Mouse (Mus musculus) stomach, postnatal 0 days (tissue): ENCODE data around the gene Usp18. TPM values are rescaled to one million over a fixed set of nuclear protein-coding genes. Genes with fewer than 3 reads are reported as not detected.

Source experiments
- ATAC-seq: fragments of 200-750 bp; cut with Nextera tagmentation; 2 replicates; pipeline ENCODE4 v1.8.0; 2017; ENCODE audit not compliant: low FRiP score, low TSS enrichment
- DNase-seq: peaks from one replicate; pipeline ENCODE4 v3.0.0-alpha.2; 2016; ENCODE audit warnings: low spot score
- H3K27ac ChIP-seq: fragments of 300-500 bp; sonication (generic); replicated peaks from 2 replicates; pipeline ENCODE4 v1.5.1; 2014; ENCODE audit warnings: mild to moderate bottlenecking, control low read depth
- H3K27me3 ChIP-seq: fragments of 300-500 bp; sonication (generic); 2 replicates; pipeline ENCODE4 v1.6.1; 2014; ENCODE audit warnings: low read length; ENCODE audit not compliant: control insufficient read depth, insufficient read depth
- H3K36me3 ChIP-seq: fragments of 300-500 bp; sonication (generic); 2 replicates; pipeline ENCODE4 v1.6.1; 2014; ENCODE audit warnings: low read length, mixed read lengths; ENCODE audit not compliant: control insufficient read depth, insufficient read depth
- H3K4me1 ChIP-seq: fragments of 300-500 bp; sonication (generic); replicated peaks from 2 replicates; pipeline ENCODE4 v1.6.1; 2014; ENCODE audit warnings: antibody characterized with exemption; ENCODE audit not compliant: control insufficient read depth, insufficient read depth
- H3K4me2 ChIP-seq: fragments of 300-500 bp; sonication (generic); replicated peaks from 2 replicates; pipeline ENCODE4 v1.6.1; 2014; ENCODE audit warnings: low read depth, mild to moderate bottlenecking, control low read depth, moderate library complexity
- H3K4me3 ChIP-seq: fragments of 300-500 bp; sonication (generic); 2 replicates; pipeline ENCODE4 v1.5.1; 2014; ENCODE audit warnings: low read depth, low read length, control low read depth
- H3K9ac ChIP-seq: fragments of 300-500 bp; sonication (generic); 2 replicates; pipeline ENCODE4 v1.6.1; 2014; ENCODE audit warnings: mild to moderate bottlenecking, low read length, control low read depth, mixed read lengths
- H3K9me3 ChIP-seq: fragments of 300-500 bp; sonication (generic); 2 replicates; pipeline ENCODE4 v1.6.1; 2016; ENCODE audit warnings: low read length; ENCODE audit not compliant: control insufficient read depth
- CTCF ChIP-seq: IDR thresholded peaks from 2 replicates; pipeline ENCODE4 v1.5.1; 2016; ENCODE audit warnings: antibody characterized with exemption, low read depth, mild to moderate bottlenecking, moderate library complexity
- EP300 ChIP-seq: optimal IDR thresholded peaks from 2 replicates; pipeline ENCODE3; 2016; ENCODE audit warnings: antibody characterized with exemption
- WGBS: fragments of 180-500 bp; shearing (Covaris S2); extraction: QIAGEN DNeasy Blood & Tissue Kit; methylation state at CpG from one replicate; pipeline ENCODE4 v1.1.7; 2014; 5-methylcytosine and 5-hydroxymethylcytosine counted together
- polyA plus RNA-seq: library from polyadenylated mRNA; unstranded; fragments of >200 nt; fragmentation: Nextera tagmentation; extraction: Ambion mirVana; gene quantifications from 2 replicates; pipeline ENCODE4 v1.2.1, GENCODE M21; 2015

Gene Usp18
- polyA plus RNA-seq, 1 experiment from 2014 or later, result 5.1 TPM

DNA sequence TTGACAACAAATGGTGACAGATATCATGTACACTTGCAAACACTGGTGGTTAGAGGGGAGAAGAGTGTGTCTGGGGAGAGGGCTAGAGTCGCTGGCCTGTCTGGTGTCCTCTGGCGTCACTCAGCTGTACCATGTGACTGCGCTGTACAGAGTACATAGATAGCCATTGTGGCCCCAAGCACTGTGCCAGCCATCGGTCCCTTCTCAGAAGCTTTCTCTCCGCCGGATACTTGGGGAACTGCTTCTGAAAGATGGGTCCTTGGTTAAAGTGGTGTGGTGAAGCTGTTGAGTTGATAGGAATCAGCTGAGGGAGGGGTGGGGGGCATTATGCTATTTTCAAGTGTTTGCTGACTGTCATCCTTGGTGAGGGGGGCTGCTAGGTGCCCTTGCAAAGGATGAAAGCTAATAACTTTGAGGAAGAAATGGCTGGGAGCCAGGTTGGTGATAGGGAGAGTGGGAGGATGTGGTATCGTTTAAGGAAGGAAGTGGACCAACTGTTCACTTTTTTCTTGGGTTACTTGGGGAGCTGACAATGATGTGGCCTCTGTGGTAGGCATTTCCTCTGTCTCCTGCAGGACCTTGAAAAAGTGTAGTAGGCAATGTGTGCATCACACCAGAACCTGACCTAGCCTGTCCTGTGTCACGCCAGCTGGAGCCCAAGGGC lies 30.9 kb upstream of the Usp18 start:
- TF ChIP-seq CTCF, result no peak
- TF ChIP-seq EP300, result no peak
- 83% methylated on average over 8 of the region's 8 CpGs for WGBS

GRCm38 (mm10) chr6:121215336-121215735 lies 30.4 kb upstream of the Usp18 start:
- Histone ChIP-seq H3K4me1 (no peaks in the 10 kb centered on the region), H3K9me3 (no peaks in the 10 kb centered on the region), H3K27me3 (0 out of 2 replicates have a peak, but pooled peaks cover 3% of the 10 kb centered on the region), H3K4me3 (no peak overlapping the region), H3K9ac (no peak overlapping the region), H3K36me3 (no peaks in the 10 kb centered on the region), H3K4me2 (no peak overlapping the region), H3K27ac (no peak overlapping the region)
- TF ChIP-seq CTCF, result no peak
- no peak for TF ChIP-seq EP300
- no peak for DNase-seq
- WGBS, result 57% methylated on average over 5 of the region's 5 CpGs
- ATAC-seq, result no peak

More for the DNA sequence above, 30.9 kb upstream of the Usp18 start:
- no peak for DNase-seq
- Histone ChIP-seq H3K4me1 (no peaks in the 10 kb centered on the region), H3K4me2 (no peak overlapping the region), H3K9me3 (no peaks in the 10 kb centered on the region), H3K4me3 (no peak overlapping the region), H3K36me3 (no peaks in the 10 kb centered on the region), H3K27ac (no peak overlapping the region), H3K27me3 (0 out of 2 replicates have a peak, but pooled peaks cover 3% of the 10 kb centered on the region), H3K9ac (no peak overlapping the region)
- no peak for ATAC-seq

DNA sequence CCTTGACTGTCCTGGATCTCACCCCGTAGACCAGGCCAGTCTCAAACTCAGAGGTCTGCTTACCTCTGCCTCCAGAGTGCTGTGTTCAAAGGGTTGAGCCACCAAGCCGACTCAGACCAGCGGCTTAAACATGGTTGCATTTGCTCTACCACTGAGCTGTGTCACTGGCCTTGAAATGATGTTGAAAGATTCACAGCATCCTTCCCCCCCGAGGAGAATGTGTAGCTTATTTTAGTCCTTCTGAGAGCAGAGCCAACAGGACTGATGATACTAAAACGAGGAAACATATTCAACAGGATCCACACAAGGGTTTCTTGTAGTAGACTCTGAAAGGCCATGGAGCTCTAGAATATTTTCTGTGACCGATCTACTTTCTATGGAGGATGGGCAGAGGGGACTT lies 29.8 kb upstream of the Usp18 start:
- H3K27ac ChIP-seq, result no peak overlapping the region
- no peaks in the 10 kb centered on the region for H3K4me1 ChIP-seq
- H3K9me3 ChIP-seq, result no peaks in the 10 kb centered on the region
- no peaks in the 10 kb centered on the region for H3K36me3 ChIP-seq
- ATAC-seq, result no peak
- TF ChIP-seq EP300 (no peak), CTCF (no peak)
- 0 out of 2 replicates have a peak, but pooled peaks cover 3% of the 10 kb centered on the region for H3K27me3 ChIP-seq
- no peak overlapping the region for H3K4me3 ChIP-seq
- H3K9ac ChIP-seq, result no peak overlapping the region
- DNase-seq, result no peak
- no peak overlapping the region for H3K4me2 ChIP-seq
- WGBS, result 78% methylated on average over 6 of the region's 6 CpGs

- ATAC-seq, result no peak
- 78% methylated on average over 5 of the region's 5 CpGs for WGBS
These were observed 29.0 kb upstream of the Usp18 start for GRCm38 (mm10) chr6:121216589-121217255.

GRCm38 (mm10) chr6:121218002-121218401 lies 27.7 kb upstream of the Usp18 start:
- 78% methylated on average over 7 of the region's 7 CpGs for WGBS
- H3K27ac ChIP-seq, result no peak overlapping the region

More at GRCm38 (mm10) chr6:121216589-121217255, 29.0 kb upstream of the Usp18 start:
- Histone ChIP-seq H3K4me1 (no peaks in the 10 kb centered on the region), H3K4me2 (no peak overlapping the region), H3K27ac (no peak overlapping the region), H3K4me3 (no peak overlapping the region), H3K9ac (no peak overlapping the region), H3K9me3 (no peaks in the 10 kb centered on the region), H3K36me3 (no peaks in the 10 kb centered on the region), H3K27me3 (0 out of 2 replicates have a peak, but pooled peaks cover 3% of the 10 kb centered on the region)
- TF ChIP-seq EP300 (no peak), CTCF (no peak)
- DNase-seq, result no peak

GRCm38 (mm10) chr6:121219406-121219805 lies 26.3 kb upstream of the Usp18 start:
- H3K27me3 ChIP-seq, result no peaks in the 10 kb centered on the region
- H3K4me3 ChIP-seq, result no peak overlapping the region
- no peak overlapping the region for H3K9ac ChIP-seq
- H3K4me1 ChIP-seq, result no peaks in the 10 kb centered on the region
- ATAC-seq, result no peak
- TF ChIP-seq CTCF, result no peak
- TF ChIP-seq EP300, result no peak
- no peaks in the 10 kb centered on the region for H3K36me3 ChIP-seq
- WGBS, result 76% methylated on average over 4 of the region's 4 CpGs
- no peak for DNase-seq
- no peaks in the 10 kb centered on the region for H3K9me3 ChIP-seq
- H3K4me2 ChIP-seq, result no peak overlapping the region
- no peak overlapping the region for H3K27ac ChIP-seq

More at GRCm38 (mm10) chr6:121218002-121218401, 27.7 kb upstream of the Usp18 start:
- Histone ChIP-seq H3K9me3 (no peaks in the 10 kb centered on the region), H3K27me3 (no peaks in the 10 kb centered on the region), H3K9ac (no peak overlapping the region), H3K4me2 (no peak overlapping the region), H3K36me3 (no peaks in the 10 kb centered on the region), H3K4me1 (no peaks in the 10 kb centered on the region), H3K4me3 (no peak overlapping the region)
- DNase-seq (no peak), ATAC-seq (no peak)
- TF ChIP-seq EP300 (no peak), CTCF (no peak)
